Mouse (Mus musculus): ENCODE results near the gene Olfr1321.

Olfr1321 gene

GRCm38 (mm10) chrX:49734959-49735358 is at the start of gene Olfr1321:
TSS of gene Olfr1321 (minus strand) at chrX:49735059.
- DNase-seq (ENCODE audit: low spot score), result no peak

GRCm38 (mm10) chrX:49770828-49771227 is 36.0 kb upstream of the Olfr1321 start:
- DNase-seq (ENCODE audit: low spot score), result no peak

- no peak for DNase-seq (ENCODE audit: low spot score)
Measured at GRCm38 (mm10) chrX:49745192-49745591, 10.3 kb upstream of the Olfr1321 start.

Data from urinary bladder, postnatal 25 days (tissue).